Mouse (Mus musculus): ENCODE data around the gene Casz1. TPM values are rescaled to one million over a fixed set of nuclear protein-coding genes. Genes with fewer than 3 reads are reported as not detected.

Gene Casz1
- polyA plus RNA-seq, 1 experiment from 2014 or later: 6.7 TPM

DNA sequence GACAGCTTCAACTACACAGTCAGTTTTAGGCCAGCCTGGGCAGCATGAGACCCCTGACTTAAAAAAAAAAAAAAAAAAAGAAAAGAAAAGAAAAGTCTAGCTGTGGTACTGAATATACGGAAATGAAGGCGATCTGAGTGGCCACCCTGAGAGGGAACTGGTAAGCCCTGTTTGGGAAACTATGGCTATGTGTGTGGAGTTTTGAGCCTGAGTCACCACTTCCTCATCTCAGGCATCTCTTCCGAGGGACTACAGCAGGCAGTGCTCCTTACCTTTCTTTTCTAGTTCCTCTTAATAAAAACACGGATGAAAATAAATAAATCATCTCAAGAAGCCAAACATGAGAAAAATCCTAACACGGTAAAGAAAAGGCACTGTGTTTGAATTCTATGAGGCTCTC lies 197.3 kb downstream of the Casz1 start:
- Histone ChIP-seq H3K27me3 (ENCODE audit: insufficient read depth, low read length) (no peaks in the 10 kb centered on the region), H3K36me3 (ENCODE audit: insufficient read depth, low read length) (no peaks in the 10 kb centered on the region), H3K9me3 (replicated peaks; ENCODE audit: low read length) (no peaks in the 10 kb centered on the region), H3K4me1 (replicated peaks; ENCODE audit: insufficient read depth, low read length) (no peaks in the 10 kb centered on the region), H3K9ac (ENCODE audit: low read depth, low read length) (no peak overlapping the region), H3K27ac (no peak overlapping the region), H3K4me3 (replicated peaks; ENCODE audit: low read depth, low read length) (no peak overlapping the region), H3K4me2 (ENCODE audit: low read length) (no peak overlapping the region)
- no peak for DNase-seq (ENCODE audit: low spot score)
- TF ChIP-seq CTCF (IDR thresholded peaks at IDR 0.05; ENCODE audit: low read depth): no peak
- 81% methylated on average over 5 of the region's 5 CpGs for WGBS
- no peak for ATAC-seq (replicated peaks; ENCODE audit: low FRiP score, low read depth)

DNA sequence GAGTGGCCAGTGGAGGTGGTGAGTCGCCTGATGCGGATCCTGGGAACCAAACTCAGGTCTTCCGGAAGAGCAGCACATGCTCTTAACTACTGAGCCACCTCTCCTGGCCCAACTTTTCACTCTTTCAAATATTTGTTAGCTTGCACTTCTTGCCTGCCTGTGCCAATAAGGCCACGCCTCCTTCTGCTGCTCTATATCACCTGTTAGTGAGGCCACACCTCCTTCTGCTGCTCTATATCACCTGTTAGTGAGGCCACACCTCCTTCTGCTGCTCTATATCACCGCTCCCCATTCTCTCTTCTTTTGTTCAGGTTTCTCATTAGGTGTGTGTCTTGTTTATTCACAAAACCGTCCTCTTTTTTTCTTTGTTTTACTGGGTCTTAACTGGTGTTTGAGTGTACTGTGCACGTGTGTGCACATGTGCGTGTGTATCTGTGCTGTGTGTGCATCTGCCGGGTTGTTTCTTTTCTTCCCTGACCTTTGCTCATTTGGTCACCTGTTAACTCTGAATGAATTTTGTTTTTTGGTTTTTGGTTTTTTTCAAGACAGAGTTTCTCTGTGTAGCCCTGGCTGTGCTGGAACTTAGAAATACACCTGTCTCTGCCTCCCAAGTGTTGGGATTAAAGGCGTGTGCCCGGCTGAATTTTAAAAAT lies 198.3 kb downstream of the Casz1 start:
- Histone ChIP-seq H3K9ac (ENCODE audit: low read depth, low read length) (no peak overlapping the region), H3K9me3 (replicated peaks; ENCODE audit: low read length) (no peaks in the 10 kb centered on the region), H3K4me3 (replicated peaks; ENCODE audit: low read depth, low read length) (no peak overlapping the region), H3K4me2 (ENCODE audit: low read length) (no peak overlapping the region), H3K27me3 (ENCODE audit: insufficient read depth, low read length) (no peaks in the 10 kb centered on the region), H3K4me1 (replicated peaks; ENCODE audit: insufficient read depth, low read length) (no peaks in the 10 kb centered on the region), H3K27ac (no peak overlapping the region), H3K36me3 (ENCODE audit: insufficient read depth, low read length) (no peaks in the 10 kb centered on the region)
- DNase-seq (ENCODE audit: low spot score): no peak
- ATAC-seq (replicated peaks; ENCODE audit: low FRiP score, low read depth): 0 out of 2 replicates have a peak, but pooled peaks have one; percentile 29
- 92% methylated on average over 11 of the region's 11 CpGs for WGBS
- TF ChIP-seq CTCF (IDR thresholded peaks at IDR 0.05; ENCODE audit: low read depth): no peak

Other genes starting within 250 kb of the Casz1 start
- 52.4 and 57.4 TPM in 2 replicates for gene Exosc10, start 246.0 kb upstream of the Casz1 start, polyA plus RNA-seq (2015; fragmentation: Nextera tagmentation; extraction: Ambion mirVana)
- 122 and 125 TPM in 2 replicates for gene Srm, start 212.9 kb upstream of the Casz1 start, polyA plus RNA-seq (2015; fragmentation: Nextera tagmentation; extraction: Ambion mirVana)
- 0.15 TPM in 1 of 2 replicates, not detected in the other for gene Masp2, start 201.9 kb upstream of the Casz1 start, polyA plus RNA-seq (2015; fragmentation: Nextera tagmentation; extraction: Ambion mirVana)
- 241 and 281 TPM in 2 replicates for gene Tardbp, start 177.4 kb upstream of the Casz1 start, polyA plus RNA-seq (2015; fragmentation: Nextera tagmentation; extraction: Ambion mirVana)
- not detected in 2 replicates for gene Gm572, start 161.1 kb upstream of the Casz1 start, polyA plus RNA-seq (2015; fragmentation: Nextera tagmentation; extraction: Ambion mirVana)

Measured in kidney, postnatal 0 days (tissue).